Mouse (Mus musculus) ES-E14 (cell line): ENCODE measurements around the gene AC124502.3. TPM values are rescaled to one million over a fixed set of nuclear protein-coding genes. Genes with fewer than 3 reads are reported as not detected.

ENCODE experiments used
- DNase-seq: peaks from one replicate; pipeline ENCODE4 v3.0.0-alpha.2; 2013; ENCODE audit warnings: low read depth, low spot score
- H3K27ac ChIP-seq: 2 replicates; pipeline ENCODE4 v1.5.1; 2012; ENCODE audit warnings: low read depth, mild to moderate bottlenecking, low read length, moderate library complexity, mixed read lengths; ENCODE audit not compliant: poor library complexity, insufficient read depth, severe bottlenecking
- H3K36me3 ChIP-seq: 2 replicates; pipeline ENCODE4 v1.6.1; 2012; ENCODE audit warnings: mild to moderate bottlenecking, low read length, moderate library complexity, mixed read lengths; ENCODE audit not compliant: control insufficient read depth, poor library complexity, insufficient read depth, severe bottlenecking
- H3K4me1 ChIP-seq, 2 experiments: fragments of 150-350 bp in 1 of 2; sonication (generic) in 1 of 2; 2 replicates each; pipeline ENCODE4 v1.6.1; 2012; ENCODE audit warnings: low read length in 2 of 2, mild to moderate bottlenecking in 1 of 2, mixed read lengths in 1 of 2; ENCODE audit not compliant: control insufficient read depth in 2 of 2, insufficient read depth in 2 of 2, poor library complexity in 1 of 2
- H3K4me3 ChIP-seq, 2 experiments: fragments of 150-350 bp in 1 of 2; sonication (generic) in 1 of 2; 2 replicates each; pipeline ENCODE4 v1.5.1; 2012; ENCODE audit warnings: low read length in 2 of 2, low read depth in 1 of 2, mild to moderate bottlenecking in 1 of 2, mixed read lengths in 1 of 2; ENCODE audit not compliant: insufficient read depth in 1 of 2, poor library complexity in 1 of 2, severe bottlenecking in 1 of 2
- H3K9ac ChIP-seq: 2 replicates; pipeline ENCODE4 v1.6.1; 2012; ENCODE audit warnings: low read depth, mild to moderate bottlenecking, low read length, mixed read lengths; ENCODE audit not compliant: poor library complexity, insufficient read depth, severe bottlenecking
- H3K9me3 ChIP-seq: fragments of 150-350 bp; sonication (generic); 2 replicates; pipeline ENCODE4 v1.6.1; 2012; ENCODE audit warnings: low read depth, mild to moderate bottlenecking, low read length; ENCODE audit not compliant: control insufficient read depth, insufficient read depth
- CHD2 ChIP-seq: IDR thresholded peaks from 2 replicates; pipeline ENCODE4 v1.6.1; 2014; ENCODE audit warnings: mild to moderate bottlenecking, low read depth, low read length, inconsistent platforms
- HCFC1 ChIP-seq: IDR thresholded peaks from 2 replicates; pipeline ENCODE4 v1.6.1; 2012; ENCODE audit warnings: low read length, inconsistent platforms, borderline replicate concordance; ENCODE audit not compliant: insufficient read depth
- MAFK ChIP-seq: IDR thresholded peaks from 2 replicates; pipeline ENCODE4 v1.6.1; 2014; ENCODE audit warnings: mild to moderate bottlenecking, low read depth, low read length, inconsistent platforms; ENCODE audit not compliant: insufficient read depth
- ZC3H11A ChIP-seq: IDR thresholded peaks from 2 replicates; pipeline ENCODE4 v1.6.1; 2012; ENCODE audit warnings: low read depth, mild to moderate bottlenecking, inconsistent platforms, low read length, borderline replicate concordance
- ZNF384 ChIP-seq: IDR thresholded peaks from 2 replicates; pipeline ENCODE4 v1.6.1; 2012; ENCODE audit warnings: low read depth, low read length, inconsistent platforms
- in situ Hi-C, 2 experiments: fragments of 600-800 bp; cut with MboI; formaldehyde crosslinking; loops; one replicate each; pipeline ENCODE4 v1.15.1; 2025; ENCODE audit warnings: low sequenced_read_pairs in 2 of 2, inconsistent platforms in 1 of 2; ENCODE audit not compliant: unreplicated experiment in 2 of 2
- total RNA-seq: library from RNA; depleted of rRNA; stranded (reverse); fragments of 300-350 nt; gene quantifications from 2 replicates; pipeline ENCODE4 v1.2.3, GENCODE M21; 2012

Gene AC124502.3
- total RNA-seq, 1 experiment, result 3.2 TPM

- H3K4me3 ChIP-seq, result no peak overlapping the region
- no peak overlapping the region for H3K9ac ChIP-seq
- TF ChIP-seq HCFC1, result no peak
- TF ChIP-seq ZNF384, result no peak
- TF ChIP-seq MAFK, result no peak
- no peak for TF ChIP-seq CHD2
- no peak for TF ChIP-seq ZC3H11A
- in situ Hi-C loops, result no loop called here
- DNase-seq, result no peak
- no peak overlapping the region for H3K27ac ChIP-seq
- peaks cover 2 to 19% of the 10 kb centered on the region in 2 experiments for H3K4me1 ChIP-seq
- no peaks in the 10 kb centered on the region for H3K36me3 ChIP-seq
- no peaks in the 10 kb centered on the region for H3K9me3 ChIP-seq
These were observed 25.6 kb upstream of the AC124502.3 start for GRCm38 (mm10) chr19:5013138-5013537.

- in situ Hi-C loops, result no loop called here
- H3K9ac ChIP-seq, result no peak overlapping the region
- H3K9me3 ChIP-seq, result no peaks in the 10 kb centered on the region
- H3K4me3 ChIP-seq, result no peak overlapping the region
- peak; percentile 86 for DNase-seq
- no peak overlapping the region; the same call in 1 of the 2 replicates for H3K27ac ChIP-seq
- TF ChIP-seq MAFK, result no peak
- H3K36me3 ChIP-seq, result no peaks in the 10 kb centered on the region
- H3K4me1 ChIP-seq, result peaks cover 4 to 20% of the 10 kb centered on the region in 2 experiments
These were observed 23.7 kb upstream of the AC124502.3 start for GRCm38 (mm10) chr19:5014961-5015398.

- TF ChIP-seq MAFK (no peak), CHD2 (0 out of 2 replicates have a peak, but pooled peaks have one; percentile 47)
- in situ Hi-C loops, result no loop called here
- H3K27ac ChIP-seq, result peak overlapping the region; percentile 85
- peaks cover 4 to 20% of the 10 kb centered on the region in 2 experiments for H3K4me1 ChIP-seq
- H3K36me3 ChIP-seq, result no peaks in the 10 kb centered on the region
- DNase-seq, result peak; percentile 51
- peak overlapping the region; percentile 9 to 29; a peak in 1 of 4 replicates for H3K4me3 ChIP-seq
- H3K9me3 ChIP-seq, result no peaks in the 10 kb centered on the region
- peak overlapping the region; percentile 49 for H3K9ac ChIP-seq
These were observed 22.4 kb upstream of the AC124502.3 start for GRCm38 (mm10) chr19:5016221-5016742.

GRCm38 (mm10) chr19:5016782-5017181 is 21.9 kb upstream of the AC124502.3 start:
- peaks cover 4 to 20% of the 10 kb centered on the region in 2 experiments for H3K4me1 ChIP-seq
- peak overlapping the region; percentile 37 for H3K9ac ChIP-seq
- TF ChIP-seq HCFC1 (no peak), MAFK (no peak), ZNF384 (peak; percentile 42; the same call in 1 of the 2 replicates)
- DNase-seq, result peak; percentile 71
- H3K36me3 ChIP-seq, result no peaks in the 10 kb centered on the region
- H3K4me3 ChIP-seq, result 0 out of 4 replicates have a peak overlapping the region, but pooled peaks of 1 of the 2 experiments have one; percentile 29
- no peaks in the 10 kb centered on the region for H3K9me3 ChIP-seq
- peak overlapping the region; percentile 85 for H3K27ac ChIP-seq
- in situ Hi-C loops, result no loop called here

GRCm38 (mm10) chr19:5017611-5018010 is 21.1 kb upstream of the AC124502.3 start:
- DNase-seq, result no peak
- TF ChIP-seq HCFC1 (no peak), ZNF384 (no peak), ZC3H11A (no peak), MAFK (no peak), CHD2 (no peak)
- H3K27ac ChIP-seq, result no peak overlapping the region
- in situ Hi-C loops, result no loop called here
- H3K9me3 ChIP-seq, result no peaks in the 10 kb centered on the region
- peaks cover 4 to 20% of the 10 kb centered on the region in 2 experiments for H3K4me1 ChIP-seq
- no peak overlapping the region for H3K4me3 ChIP-seq
- no peak overlapping the region; the same call in 1 of the 2 replicates for H3K9ac ChIP-seq
- H3K36me3 ChIP-seq, result no peaks in the 10 kb centered on the region
